Mouse (Mus musculus): ENCODE data around the gene Gsdma.
"Not testable (repeated sequence)": the region's sequence is repeated elsewhere in the genome, so short reads cannot be mapped to it uniquely, and the experiment has no call there.

Gsdma gene

GRCm38 (mm10) chr11:98664091-98664490 lies at the start of gene Gsdma:
Gsdma (plus strand) TSS chr11:98664351.
- no peak for DNase-seq (ENCODE audit: low spot score in 2 of 2)

- no peak for DNase-seq (ENCODE audit: low spot score in 2 of 2)
Observed at GRCm38 (mm10) chr11:98620791-98621190, 43.4 kb upstream of the Gsdma start.

- not testable (repeated sequence) for DNase-seq (ENCODE audit: low spot score in 2 of 2)
Observed at GRCm38 (mm10) chr11:98623981-98624380, 40.2 kb upstream of the Gsdma start.

GRCm38 (mm10) chr11:98624381-98624780 lies 39.8 kb upstream of the Gsdma start:
- DNase-seq (ENCODE audit: low spot score in 2 of 2) = not testable (repeated sequence)

GRCm38 (mm10) chr11:98625611-98626410 lies 38.3 kb upstream of the Gsdma start, which contains the start of the genes Gm12355 and Gsdma3:
Gm12355 (minus strand) TSS chr11:98625661.
Gsdma3 (plus strand) TSS chr11:98626360.
- DNase-seq (ENCODE audit: low spot score in 2 of 2) = no peak

GRCm38 (mm10) chr11:98628706-98629105 lies 35.4 kb upstream of the Gsdma start:
- DNase-seq (ENCODE audit: low spot score in 2 of 2) = no peak

- DNase-seq (ENCODE audit: low spot score in 2 of 2) = no peak
Observed at GRCm38 (mm10) chr11:98630646-98631045, 33.5 kb upstream of the Gsdma start.

GRCm38 (mm10) chr11:98635312-98635970 lies 28.7 kb upstream of the Gsdma start:
- not testable (repeated sequence) for DNase-seq (ENCODE audit: low spot score in 2 of 2)

- no peak for DNase-seq (ENCODE audit: low spot score in 2 of 2)
Observed at GRCm38 (mm10) chr11:98637501-98637900, 26.6 kb upstream of the Gsdma start.

GRCm38 (mm10) chr11:98640091-98640490 lies 24.1 kb upstream of the Gsdma start:
- no peak for DNase-seq (ENCODE audit: low spot score in 2 of 2)

GRCm38 (mm10) chr11:98644757-98645156 lies 19.4 kb upstream of the Gsdma start:
- no peak for DNase-seq (ENCODE audit: low spot score in 2 of 2)

GRCm38 (mm10) chr11:98645946-98646345 lies 18.2 kb upstream of the Gsdma start:
- DNase-seq (ENCODE audit: low spot score in 2 of 2) = no peak

GRCm38 (mm10) chr11:98646459-98646858 lies 17.7 kb upstream of the Gsdma start, which contains the start of gene Gsdma2:
Gsdma2 (plus strand) TSS chr11:98646759.
- no peak for DNase-seq (ENCODE audit: low spot score in 2 of 2)

GRCm38 (mm10) chr11:98655076-98655475 lies 9.1 kb upstream of the Gsdma start:
- DNase-seq (ENCODE audit: low spot score in 2 of 2) = not testable (repeated sequence)

- DNase-seq (ENCODE audit: low spot score in 2 of 2) = peak; percentile 28 to 32
Observed at GRCm38 (mm10) chr11:98660517-98660916, 3.6 kb upstream of the Gsdma start.

GRCm38 (mm10) chr11:98668984-98669383 lies 4.8 kb downstream of the Gsdma start:
- DNase-seq (ENCODE audit: low spot score in 2 of 2) = no peak

- no peak for DNase-seq (ENCODE audit: low spot score in 2 of 2)
Observed at GRCm38 (mm10) chr11:98671284-98671815, 7.2 kb downstream of the Gsdma start.

GRCm38 (mm10) chr11:98671857-98672256 lies 7.7 kb downstream of the Gsdma start:
- DNase-seq (ENCODE audit: low spot score in 2 of 2) = no peak

GRCm38 (mm10) chr11:98672482-98672881 lies 8.3 kb downstream of the Gsdma start:
- DNase-seq (ENCODE audit: low spot score in 2 of 2) = no peak

GRCm38 (mm10) chr11:98673136-98673535 lies 9.0 kb downstream of the Gsdma start:
- DNase-seq (ENCODE audit: low spot score in 2 of 2) = not testable (repeated sequence)

- DNase-seq (ENCODE audit: low spot score in 2 of 2) = no peak
Observed at GRCm38 (mm10) chr11:98675829-98676363, 11.7 kb downstream of the Gsdma start.

- no peak for DNase-seq (ENCODE audit: low spot score in 2 of 2)
Observed at GRCm38 (mm10) chr11:98680023-98680422, 15.9 kb downstream of the Gsdma start.
